Mouse (Mus musculus) lung, postnatal 0 days (tissue): ENCODE results near the gene Cfap61. TPM values are rescaled to one million over a fixed set of nuclear protein-coding genes. Genes with fewer than 3 reads are reported as not detected.

ENCODE experiments used
- ATAC-seq: fragments of 200-750 bp; cut with Nextera tagmentation; 2 replicates; pipeline ENCODE4 v1.8.0; 2017; ENCODE audit warnings: moderate library complexity
- DNase-seq: peaks from one replicate; pipeline ENCODE4 v3.0.0-alpha.2; 2016; ENCODE audit warnings: low spot score
- H3K27ac ChIP-seq: fragments of 300-500 bp; sonication (generic); 2 replicates; pipeline ENCODE4 v1.5.1; 2014; ENCODE audit warnings: antibody characterized with exemption, mild to moderate bottlenecking, low read length, mixed read lengths
- H3K27me3 ChIP-seq: fragments of 300-500 bp; sonication (generic); replicated peaks from 2 replicates; pipeline ENCODE4 v1.6.1; 2014; ENCODE audit warnings: low read length, mixed read lengths; ENCODE audit not compliant: insufficient read depth
- H3K36me3 ChIP-seq: fragments of 300-500 bp; sonication (generic); 2 replicates; pipeline ENCODE4 v1.6.1; 2014; ENCODE audit warnings: low read length, mixed read lengths; ENCODE audit not compliant: insufficient read depth
- H3K4me1 ChIP-seq: fragments of 300-500 bp; sonication (generic); 2 replicates; pipeline ENCODE4 v1.6.1; 2014; ENCODE audit warnings: antibody characterized with exemption, low read depth, low read length, mixed read lengths; ENCODE audit not compliant: insufficient read depth
- H3K4me2 ChIP-seq: fragments of 300-500 bp; sonication (generic); replicated peaks from 2 replicates; pipeline ENCODE4 v1.6.1; 2014; ENCODE audit warnings: low read depth, mild to moderate bottlenecking, low read length, moderate library complexity, mixed read lengths
- H3K4me3 ChIP-seq: fragments of 300-500 bp; sonication (generic); 2 replicates; pipeline ENCODE4 v1.5.1; 2014; ENCODE audit warnings: low read depth, low read length
- H3K9ac ChIP-seq: fragments of 300-500 bp; sonication (generic); replicated peaks from 2 replicates; pipeline ENCODE4 v1.6.1; 2014; ENCODE audit warnings: low read depth, mild to moderate bottlenecking
- H3K9me3 ChIP-seq: fragments of 300-500 bp; sonication (generic); 2 replicates; pipeline ENCODE4 v1.6.1; 2016; ENCODE audit warnings: low read length, mixed read lengths
- CTCF ChIP-seq: IDR thresholded peaks from 2 replicates; pipeline ENCODE4 v1.5.1; 2016; ENCODE audit warnings: antibody characterized with exemption, mild to moderate bottlenecking
- EP300 ChIP-seq: IDR thresholded peaks from 2 replicates; pipeline ENCODE4 v1.6.1; 2016; ENCODE audit warnings: antibody characterized with exemption, mild to moderate bottlenecking, control low read depth
- WGBS: fragments of 180-500 bp; shearing (Covaris S2); extraction: QIAGEN DNeasy Blood & Tissue Kit; methylation state at CpG from one replicate; pipeline ENCODE4 v1.1.7; 2014; 5-methylcytosine and 5-hydroxymethylcytosine counted together
- polyA plus RNA-seq: library from polyadenylated mRNA; unstranded; fragments of >200 nt; fragmentation: Nextera tagmentation; extraction: Ambion mirVana; gene quantifications from 2 replicates; pipeline ENCODE4 v1.2.1, GENCODE M21; 2015

Cfap61 gene
- polyA plus RNA-seq, 1 experiment from 2014 or later = 4.9 TPM

- Histone ChIP-seq H3K4me2 (no peak overlapping the region), H3K27ac (no peak overlapping the region), H3K4me3 (no peak overlapping the region), H3K9me3 (no peaks in the 10 kb centered on the region), H3K9ac (no peak overlapping the region), H3K36me3 (no peaks in the 10 kb centered on the region), H3K27me3 (no peaks in the 10 kb centered on the region), H3K4me1 (no peaks in the 10 kb centered on the region)
- 56% methylated on average over 4 of the region's 4 CpGs for WGBS
- ATAC-seq (no peak), DNase-seq (no peak)
- no peak for TF ChIP-seq CTCF
- no peak for TF ChIP-seq EP300
Observed at GRCm38 (mm10) chr2:146172106-146172505, 237.5 kb downstream of the Cfap61 start.

DNA sequence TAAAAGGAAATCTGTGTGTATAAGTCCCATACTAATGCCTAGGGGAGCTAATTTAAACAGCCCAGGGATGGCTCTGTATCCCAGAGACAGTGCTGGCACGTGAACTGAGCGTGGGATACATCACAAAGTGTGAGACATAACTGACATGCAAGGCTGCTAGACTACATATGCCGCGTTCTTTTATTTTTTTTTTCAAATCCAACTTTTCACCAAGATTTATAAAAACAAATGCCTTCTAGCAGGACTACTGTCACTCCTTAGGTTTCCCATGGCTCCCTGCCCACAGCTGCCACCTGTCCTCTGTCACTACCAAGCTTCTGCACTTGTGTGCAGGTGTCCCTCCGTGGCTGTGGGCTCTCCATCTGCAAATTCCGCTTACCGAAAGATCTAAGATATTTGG, 239.6 kb downstream of the Cfap61 start:
- no peak for DNase-seq
- 79% methylated on average over 7 of the region's 7 CpGs for WGBS

DNA sequence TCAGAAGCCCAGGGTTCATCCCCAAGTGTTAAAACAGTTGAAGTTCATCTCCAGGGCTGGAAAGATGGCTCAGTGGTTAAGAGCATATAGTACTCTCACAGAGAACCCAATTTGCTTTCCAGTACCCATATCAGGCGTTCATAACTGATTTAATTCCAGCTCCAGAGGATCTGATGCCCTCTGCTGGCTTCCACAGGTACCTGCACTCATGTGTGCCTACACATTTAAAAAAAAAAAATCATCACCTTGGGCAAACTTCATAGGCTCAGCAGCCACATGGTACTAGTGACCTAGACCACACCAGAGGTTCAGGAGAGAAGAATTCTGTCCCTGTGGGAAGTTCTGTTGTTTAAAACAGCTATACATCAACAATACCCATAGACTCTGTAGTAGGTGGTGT, 244.1 kb downstream of the Cfap61 start:
- H3K4me3 ChIP-seq = no peak overlapping the region
- DNase-seq (no peak), ATAC-seq (no peak)
- H3K36me3 ChIP-seq = no peaks in the 10 kb centered on the region
- no peak overlapping the region for H3K27ac ChIP-seq
- TF ChIP-seq CTCF (no peak), EP300 (no peak)
- H3K9me3 ChIP-seq = no peaks in the 10 kb centered on the region
- H3K27me3 ChIP-seq = no peaks in the 10 kb centered on the region
- no peak overlapping the region for H3K4me2 ChIP-seq
- H3K9ac ChIP-seq = no peak overlapping the region
- 62% methylated on average over 1 of the region's 1 CpGs for WGBS
- H3K4me1 ChIP-seq = no peaks in the 10 kb centered on the region

More for the DNA sequence above, 239.6 kb downstream of the Cfap61 start:
- no peaks in the 10 kb centered on the region for H3K9me3 ChIP-seq
- no peak overlapping the region for H3K9ac ChIP-seq
- no peaks in the 10 kb centered on the region for H3K27me3 ChIP-seq
- TF ChIP-seq EP300 (no peak), CTCF (no peak)
- no peaks in the 10 kb centered on the region for H3K4me1 ChIP-seq
- no peak overlapping the region for H3K27ac ChIP-seq
- no peaks in the 10 kb centered on the region for H3K36me3 ChIP-seq
- no peak overlapping the region for H3K4me2 ChIP-seq
- no peak overlapping the region for H3K4me3 ChIP-seq
- no peak for ATAC-seq

DNA sequence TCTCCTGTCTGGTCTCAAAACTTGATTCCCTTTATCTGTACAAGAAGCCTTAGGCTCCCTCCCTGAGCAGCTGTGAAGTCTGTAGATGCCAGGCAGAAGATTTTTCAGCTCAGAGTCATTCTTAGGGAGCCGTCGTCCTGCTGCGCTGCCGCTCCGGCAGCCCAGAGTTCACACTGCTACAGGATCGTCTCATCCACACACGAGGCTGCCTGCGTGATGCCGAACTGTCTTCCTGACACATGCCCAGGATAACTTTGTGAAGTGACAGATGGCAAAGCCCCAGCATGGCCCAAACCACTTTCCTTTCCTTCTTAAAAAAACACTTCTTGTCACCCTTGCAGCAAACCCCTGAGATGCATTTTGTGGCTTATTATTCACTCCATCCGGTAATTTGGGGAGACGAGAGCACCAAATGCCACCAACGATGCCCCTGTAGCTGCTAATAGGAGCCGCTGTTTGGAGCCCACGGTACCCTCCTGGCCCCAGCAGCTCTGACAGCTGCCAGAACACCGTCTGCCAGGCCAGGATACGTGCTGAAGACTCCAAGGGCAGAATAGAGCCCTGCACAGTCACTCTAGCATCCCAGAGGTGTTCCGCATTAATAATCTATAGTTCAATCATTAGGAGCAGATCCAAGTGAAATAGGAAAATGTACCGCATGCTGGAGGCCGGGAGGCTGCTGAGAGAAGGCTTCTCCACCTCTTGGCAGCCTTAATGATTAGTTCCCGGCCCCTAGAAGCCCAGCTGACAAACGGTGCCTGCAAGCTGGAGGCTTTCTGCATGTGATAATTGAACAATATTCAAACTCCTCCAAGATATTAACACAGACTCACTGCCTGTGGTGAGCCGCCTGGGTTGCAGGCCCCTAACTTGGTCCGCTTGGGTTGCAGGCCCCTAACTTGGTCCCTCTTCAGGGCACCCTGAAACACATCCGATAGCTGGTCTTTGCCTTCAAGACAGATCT, 249.5 kb downstream of the Cfap61 start:
- Histone ChIP-seq H3K27ac (no peak overlapping the region), H3K4me1 (no peaks in the 10 kb centered on the region), H3K27me3 (no peaks in the 10 kb centered on the region), H3K9ac (no peak overlapping the region), H3K9me3 (no peaks in the 10 kb centered on the region), H3K4me2 (no peak overlapping the region), H3K4me3 (no peak overlapping the region), H3K36me3 (no peaks in the 10 kb centered on the region)
- ATAC-seq (no peak), DNase-seq (no peak)
- 65% methylated on average over 24 of the region's 24 CpGs for WGBS
- TF ChIP-seq EP300 (no peak), CTCF (no peak)

GRCm38 (mm10) chr2:146196126-146196525, 261.5 kb downstream of the Cfap61 start:
- no peaks in the 10 kb centered on the region for H3K9me3 ChIP-seq
- ATAC-seq (no peak), DNase-seq (no peak)
- no peak overlapping the region for H3K9ac ChIP-seq
- H3K4me2 ChIP-seq = no peak overlapping the region
- no peaks in the 10 kb centered on the region for H3K27me3 ChIP-seq
- H3K36me3 ChIP-seq = no peaks in the 10 kb centered on the region
- H3K27ac ChIP-seq = no peak overlapping the region
- TF ChIP-seq EP300 = no peak
- no peak for TF ChIP-seq CTCF
- 89% methylated on average over 11 of the region's 11 CpGs for WGBS
- no peaks in the 10 kb centered on the region for H3K4me1 ChIP-seq
- H3K4me3 ChIP-seq = no peak overlapping the region

- Histone ChIP-seq H3K27ac (no peak overlapping the region), H3K4me1 (no peaks in the 10 kb centered on the region), H3K4me2 (no peak overlapping the region), H3K9ac (no peak overlapping the region), H3K4me3 (no peak overlapping the region), H3K36me3 (no peaks in the 10 kb centered on the region), H3K9me3 (no peaks in the 10 kb centered on the region), H3K27me3 (no peaks in the 10 kb centered on the region)
- TF ChIP-seq CTCF (no peak), EP300 (no peak)
- no peak for DNase-seq
- WGBS = 53% methylated on average over 7 of the region's 7 CpGs
- ATAC-seq = no peak
Observed at GRCm38 (mm10) chr2:146197947-146198346, 263.4 kb downstream of the Cfap61 start.
